Mouse (Mus musculus) liver, postnatal 0 days (tissue): ENCODE measurements around the gene 5330417H12Rik. TPM values are rescaled to one million over a fixed set of nuclear protein-coding genes. Genes with fewer than 3 reads are reported as not detected.

Source experiments
- ATAC-seq: fragments of 200-750 bp; cut with Nextera tagmentation; 2 replicates; pipeline ENCODE4 v1.8.0; 2017; ENCODE audit warnings: mild to moderate bottlenecking, moderate library complexity
- DNase-seq: peaks from one replicate; pipeline ENCODE4 v3.0.0-alpha.2; 2016
- H3K27ac ChIP-seq: fragments of 300-500 bp; sonication (generic); 2 replicates; pipeline ENCODE4 v1.5.1; 2014; ENCODE audit warnings: antibody characterized with exemption, moderate library complexity, mild to moderate bottlenecking, low read depth
- H3K27me3 ChIP-seq: fragments of 300-500 bp; sonication (generic); 2 replicates; pipeline ENCODE4 v1.6.1; 2014; ENCODE audit warnings: low read length, control low read depth, mixed read lengths; ENCODE audit not compliant: insufficient read depth
- H3K36me3 ChIP-seq: fragments of 300-500 bp; sonication (generic); replicated peaks from 2 replicates; pipeline ENCODE4 v1.6.1; 2014; ENCODE audit warnings: mild to moderate bottlenecking, control low read depth, low read length, moderate library complexity, mixed read lengths; ENCODE audit not compliant: insufficient read depth
- H3K4me1 ChIP-seq: fragments of 300-500 bp; sonication (generic); 2 replicates; pipeline ENCODE4 v1.6.1; 2014; ENCODE audit warnings: antibody characterized with exemption, mild to moderate bottlenecking, control low read depth; ENCODE audit not compliant: insufficient read depth
- H3K4me2 ChIP-seq: fragments of 300-500 bp; sonication (generic); 2 replicates; pipeline ENCODE4 v1.6.1; 2014; ENCODE audit warnings: low read depth, mild to moderate bottlenecking, low read length, moderate library complexity, mixed read lengths
- H3K4me3 ChIP-seq: fragments of 300-500 bp; sonication (generic); 2 replicates; pipeline ENCODE4 v1.5.1; 2014; ENCODE audit warnings: low read depth, low read length
- H3K9ac ChIP-seq: fragments of 300-500 bp; sonication (generic); replicated peaks from 2 replicates; pipeline ENCODE4 v1.6.1; 2014; ENCODE audit warnings: mild to moderate bottlenecking, moderate library complexity
- H3K9me3 ChIP-seq: fragments of 300-500 bp; sonication (generic); 2 replicates; pipeline ENCODE4 v1.6.1; 2016; ENCODE audit warnings: mild to moderate bottlenecking, control low read depth, low read length, mixed read lengths
- CTCF ChIP-seq: sonication (generic); IDR thresholded peaks from 2 replicates; pipeline ENCODE4 v1.5.1; 2016; ENCODE audit warnings: antibody characterized with exemption, low read depth
- EP300 ChIP-seq: IDR thresholded peaks from 2 replicates; pipeline ENCODE4 v1.6.1; 2016; ENCODE audit warnings: antibody characterized with exemption, low read depth, mild to moderate bottlenecking
- WGBS: fragments of 180-500 bp; shearing (Covaris S2); extraction: QIAGEN DNeasy Blood & Tissue Kit; methylation state at CpG from one replicate; pipeline ENCODE4 v1.1.7; 2014; ENCODE audit not compliant: insufficient replicate concordance; 5-methylcytosine and 5-hydroxymethylcytosine counted together
- polyA plus RNA-seq: library from polyadenylated mRNA; unstranded; fragments of >200 nt; fragmentation: Nextera tagmentation; extraction: Ambion mirVana; gene quantifications from 2 replicates; pipeline ENCODE4 v1.2.1, GENCODE M21; 2015

The 5330417H12Rik gene
- polyA plus RNA-seq, 1 experiment from 2014 or later, result not detected

- 55% methylated on average over 8 of the region's 8 CpGs for WGBS
- H3K36me3 ChIP-seq, result no peaks in the 10 kb centered on the region
- no peak overlapping the region for H3K27ac ChIP-seq
- H3K4me2 ChIP-seq, result no peak overlapping the region
- H3K9ac ChIP-seq, result no peak overlapping the region
- TF ChIP-seq EP300 (no peak), CTCF (no peak)
- H3K9me3 ChIP-seq, result no peaks in the 10 kb centered on the region
- DNase-seq, result no peak
- ATAC-seq, result peak; percentile 28; the same call in 1 of the 2 replicates
- no peak overlapping the region for H3K4me3 ChIP-seq
- no peaks in the 10 kb centered on the region for H3K27me3 ChIP-seq
- H3K4me1 ChIP-seq, result peaks cover 37% of the 10 kb centered on the region
Measured at GRCm38 (mm10) chr7:107664063-107665056, 39.4 kb upstream of the 5330417H12Rik start.

DNA sequence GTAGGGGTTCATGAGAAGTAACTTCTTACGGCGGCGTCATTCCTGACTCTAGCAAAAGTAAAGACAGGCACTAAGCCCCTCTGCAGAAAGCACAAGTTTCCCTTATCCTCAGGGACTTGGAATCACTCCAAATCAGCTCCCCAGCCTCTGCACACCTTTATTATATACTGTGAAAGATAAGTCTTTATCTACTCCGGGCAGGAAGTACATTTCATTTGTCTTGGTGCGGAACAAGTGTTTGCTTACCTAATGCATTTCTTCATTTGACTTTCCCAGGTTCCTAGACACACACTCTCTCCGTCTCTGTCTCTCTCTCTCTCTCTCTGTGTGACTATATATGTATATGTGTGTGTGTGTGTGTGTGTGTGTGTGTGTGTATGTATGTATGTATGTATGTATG lies 38.7 kb upstream of the 5330417H12Rik start:
- WGBS, result 69% methylated on average over 6 of the region's 6 CpGs
- no peak for DNase-seq
- Histone ChIP-seq H3K9me3 (no peaks in the 10 kb centered on the region), H3K4me2 (no peak overlapping the region), H3K4me3 (no peak overlapping the region), H3K27ac (no peak overlapping the region), H3K27me3 (no peaks in the 10 kb centered on the region), H3K9ac (no peak overlapping the region), H3K36me3 (no peaks in the 10 kb centered on the region), H3K4me1 (peaks cover 34% of the 10 kb centered on the region)
- ATAC-seq, result no peak
- TF ChIP-seq EP300, result no peak
- no peak for TF ChIP-seq CTCF

DNA sequence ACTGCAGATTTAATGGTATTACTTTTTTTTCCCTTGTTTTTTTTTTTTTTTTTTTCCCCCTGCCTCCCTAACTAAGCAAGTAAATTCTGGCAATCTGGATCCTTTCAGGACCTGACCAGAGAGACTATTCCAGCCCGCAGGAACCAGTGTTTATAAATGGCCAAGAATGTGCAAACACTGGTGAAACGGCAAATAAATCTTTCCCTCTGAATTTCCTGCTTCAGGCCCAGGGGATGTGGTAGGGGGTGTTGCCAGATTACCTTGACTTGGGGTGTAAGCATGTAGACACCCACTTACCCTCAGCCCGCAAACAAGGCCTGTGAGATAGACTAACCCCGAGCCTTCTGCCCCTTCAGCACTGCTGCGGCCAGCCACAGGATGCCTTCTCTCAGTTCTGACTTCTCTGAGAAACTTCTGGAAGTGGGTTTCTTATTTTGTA lies 36.9 kb upstream of the 5330417H12Rik start:
- no peak overlapping the region for H3K4me2 ChIP-seq
- H3K36me3 ChIP-seq, result no peaks in the 10 kb centered on the region
- H3K4me3 ChIP-seq, result no peak overlapping the region
- ATAC-seq (no peak), DNase-seq (no peak)
- no peak overlapping the region for H3K9ac ChIP-seq
- H3K4me1 ChIP-seq, result peaks cover 27% of the 10 kb centered on the region
- no peaks in the 10 kb centered on the region for H3K27me3 ChIP-seq
- TF ChIP-seq EP300 (no peak), CTCF (no peak)
- WGBS, result 65% methylated on average over 5 of the region's 5 CpGs
- H3K9me3 ChIP-seq, result no peaks in the 10 kb centered on the region
- H3K27ac ChIP-seq, result no peak overlapping the region

GRCm38 (mm10) chr7:107661189-107661842 lies 36.4 kb upstream of the 5330417H12Rik start:
- H3K27ac ChIP-seq, result no peak overlapping the region
- no peak overlapping the region for H3K4me2 ChIP-seq
- TF ChIP-seq CTCF (peak; percentile 90), EP300 (no peak)
- ATAC-seq (peak; percentile 62), DNase-seq (peak; percentile 70)
- H3K9ac ChIP-seq, result no peak overlapping the region
- H3K36me3 ChIP-seq, result no peaks in the 10 kb centered on the region
- no peak overlapping the region for H3K4me3 ChIP-seq
- no peaks in the 10 kb centered on the region for H3K27me3 ChIP-seq
- H3K4me1 ChIP-seq, result peaks cover 22% of the 10 kb centered on the region
- H3K9me3 ChIP-seq, result no peaks in the 10 kb centered on the region
- WGBS, result 33% methylated on average over 8 of the region's 8 CpGs

DNA sequence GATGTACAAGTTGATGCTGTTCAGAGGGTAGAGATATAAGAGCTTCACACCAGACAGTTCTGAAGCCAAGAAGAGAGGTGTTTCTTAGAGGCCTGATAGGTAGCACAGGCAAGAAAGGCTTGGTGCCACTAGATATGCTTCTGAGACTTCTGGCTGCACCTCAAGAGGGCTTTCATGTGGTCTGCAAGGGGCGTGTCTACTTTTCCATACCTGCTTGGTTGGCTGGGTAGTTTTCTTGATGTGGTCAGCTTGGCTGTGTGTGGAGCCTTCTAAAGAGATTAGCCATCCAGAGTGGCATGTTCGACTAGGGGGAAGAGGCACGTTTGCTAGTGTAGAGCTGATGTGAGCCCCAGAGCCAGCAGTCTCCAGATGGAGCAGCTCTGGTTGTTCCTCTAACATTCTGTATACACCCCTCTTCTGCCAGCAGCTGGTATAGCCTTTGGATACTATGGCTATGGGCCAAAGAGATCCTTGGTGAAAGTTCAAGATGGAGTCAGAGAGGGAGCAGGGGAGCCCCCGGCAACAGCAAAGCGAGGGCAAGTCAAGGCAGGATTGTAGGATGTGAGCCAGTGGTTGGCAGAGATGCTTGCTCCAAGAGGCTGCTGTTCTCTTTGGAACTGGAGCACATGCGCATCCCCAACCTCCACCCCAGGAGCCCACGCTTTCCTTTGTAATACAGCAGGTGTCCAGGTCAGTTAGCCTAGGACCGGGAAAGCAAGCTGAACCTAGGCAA lies 34.4 kb upstream of the 5330417H12Rik start:
- H3K9me3 ChIP-seq, result no peaks in the 10 kb centered on the region
- H3K36me3 ChIP-seq, result no peaks in the 10 kb centered on the region
- TF ChIP-seq EP300, result no peak
- TF ChIP-seq CTCF, result no peak
- H3K4me3 ChIP-seq, result no peak overlapping the region
- H3K4me2 ChIP-seq, result no peak overlapping the region
- DNase-seq (no peak), ATAC-seq (no peak)
- H3K27me3 ChIP-seq, result no peaks in the 10 kb centered on the region
- H3K9ac ChIP-seq, result no peak overlapping the region
- H3K27ac ChIP-seq, result no peak overlapping the region
- peaks cover 5% of the 10 kb centered on the region for H3K4me1 ChIP-seq
- WGBS, result 72% methylated on average over 8 of the region's 8 CpGs

GRCm38 (mm10) chr7:107656451-107656850 lies 31.5 kb upstream of the 5330417H12Rik start:
- H3K36me3 ChIP-seq, result no peaks in the 10 kb centered on the region
- H3K9me3 ChIP-seq, result no peaks in the 10 kb centered on the region
- H3K9ac ChIP-seq, result no peak overlapping the region
- no peak for TF ChIP-seq CTCF
- TF ChIP-seq EP300, result no peak
- H3K27ac ChIP-seq, result no peak overlapping the region
- 41% methylated on average over 6 of the region's 6 CpGs for WGBS
- no peak overlapping the region for H3K4me2 ChIP-seq
- no peak for DNase-seq
- ATAC-seq, result no peak
- H3K4me1 ChIP-seq, result no peaks in the 10 kb centered on the region
- H3K4me3 ChIP-seq, result no peak overlapping the region
- no peaks in the 10 kb centered on the region for H3K27me3 ChIP-seq
